Mouse (Mus musculus) cerebellum, adult 11-12 months (tissue): Measurements from ENCODE around the gene Gpc3.
"Not testable (repeated sequence)": the region's sequence is repeated elsewhere in the genome, so short reads cannot be mapped to it uniquely, and the experiment has no call there.

Experiments used
- DNase-seq: peaks from one replicate; pipeline ENCODE4 v3.0.0; 2022

Gene Gpc3

GRCm38 (mm10) chrX:52374209-52374608, 239.5 kb downstream of the Gpc3 start:
- no peak for DNase-seq

GRCm38 (mm10) chrX:52372436-52372835, 241.3 kb downstream of the Gpc3 start:
- DNase-seq, result no peak

GRCm38 (mm10) chrX:52369938-52370758, 243.6 kb downstream of the Gpc3 start:
- no peak for DNase-seq

- DNase-seq, result no peak
Measured at GRCm38 (mm10) chrX:52369304-52369937, 244.3 kb downstream of the Gpc3 start.

- DNase-seq, result no peak
Measured at GRCm38 (mm10) chrX:52366826-52367225, 246.9 kb downstream of the Gpc3 start.

GRCm38 (mm10) chrX:52365790-52366189, 248.0 kb downstream of the Gpc3 start:
- DNase-seq, result no peak

GRCm38 (mm10) chrX:52362241-52363011, 251.3 kb downstream of the Gpc3 start:
- no peak for DNase-seq

- DNase-seq, result no peak
Measured at GRCm38 (mm10) chrX:52352981-52353380, 260.8 kb downstream of the Gpc3 start.

- DNase-seq, result not testable (repeated sequence)
Measured at GRCm38 (mm10) chrX:52350631-52351030, 263.1 kb downstream of the Gpc3 start.

GRCm38 (mm10) chrX:52348773-52349172, 265.0 kb downstream of the Gpc3 start:
- DNase-seq, result no peak

GRCm38 (mm10) chrX:52344018-52344417, 269.7 kb downstream of the Gpc3 start:
- no peak for DNase-seq

- DNase-seq, result no peak
Measured at GRCm38 (mm10) chrX:52340251-52340650, 273.5 kb downstream of the Gpc3 start.

GRCm38 (mm10) chrX:52321791-52322190, 292.0 kb downstream of the Gpc3 start:
- no peak for DNase-seq

- DNase-seq, result no peak
Measured at GRCm38 (mm10) chrX:52320653-52321052, 293.1 kb downstream of the Gpc3 start.

- DNase-seq, result no peak
Measured at GRCm38 (mm10) chrX:52310976-52311375, 302.8 kb downstream of the Gpc3 start.

- DNase-seq, result no peak
Measured at GRCm38 (mm10) chrX:52305226-52305625, 308.5 kb downstream of the Gpc3 start.

GRCm38 (mm10) chrX:52288792-52289191, 325.0 kb downstream of the Gpc3 start:
- no peak for DNase-seq

- no peak for DNase-seq
Measured at GRCm38 (mm10) chrX:52287944-52288343, 325.8 kb downstream of the Gpc3 start.

- no peak for DNase-seq
Measured at GRCm38 (mm10) chrX:52282070-52282469, 331.7 kb downstream of the Gpc3 start.

- no peak for DNase-seq
Measured at GRCm38 (mm10) chrX:52281103-52281900, 332.4 kb downstream of the Gpc3 start.

GRCm38 (mm10) chrX:52278687-52279359, 334.9 kb downstream of the Gpc3 start:
- DNase-seq, result no peak

- no peak for DNase-seq
Measured at GRCm38 (mm10) chrX:52277599-52277998, 336.2 kb downstream of the Gpc3 start.
